Mouse (Mus musculus): ENCODE measurements at regions not wholly inside any gene's neighbourhood (a gene's known extent, or its start where the extent isn't known, plus 50 kb on each side); places are given as distances from the start of the nearest gene placed in this dataset.

- Histone ChIP-seq H3K27me3 (ENCODE audit: control insufficient read depth, insufficient read depth, low read depth, low read length) (no peaks in the 10 kb centered on the region), H3K9ac (ENCODE audit: low read depth, low read length) (no peak overlapping the region), H3K4me2 (ENCODE audit: low read depth, low read length) (no peak overlapping the region), H3K9me3 (replicated peaks; ENCODE audit: control insufficient read depth, low read length) (no peaks in the 10 kb centered on the region), H3K36me3 (ENCODE audit: control insufficient read depth, insufficient read depth) (no peaks in the 10 kb centered on the region), H3K27ac (ENCODE audit: low read length) (no peak overlapping the region), H3K4me1 (ENCODE audit: control insufficient read depth, low read depth, low read length) (no peaks in the 10 kb centered on the region), H3K4me3 (ENCODE audit: low read depth, low read length) (no peak overlapping the region)
- 71% methylated on average over 5 of the region's 5 CpGs for WGBS (ENCODE audit: insufficient replicate concordance)
- ATAC-seq (ENCODE audit: low read depth) = no peak
Measured at GRCm38 (mm10) chr12:106702958-106703357, 692.9 kb downstream of the Vrk1 start.

- WGBS (ENCODE audit: insufficient replicate concordance) = 59% methylated on average over 9 of the region's 9 CpGs
- ATAC-seq (ENCODE audit: low read depth) = no peak
Measured at GRCm38 (mm10) chr12:106721271-106722009, 711.4 kb downstream of the Vrk1 start.

GRCm38 (mm10) chr12:106722010-106722362, 712.0 kb downstream of the Vrk1 start:
- WGBS (ENCODE audit: insufficient replicate concordance) = 36% methylated on average over 2 of the region's 2 CpGs
- no peak overlapping the region for H3K27ac ChIP-seq (ENCODE audit: low read length)
- H3K4me2 ChIP-seq (ENCODE audit: low read depth, low read length) = no peak overlapping the region

More at GRCm38 (mm10) chr12:106721271-106722009, 711.4 kb downstream of the Vrk1 start:
- H3K27me3 ChIP-seq (ENCODE audit: control insufficient read depth, insufficient read depth, low read depth, low read length) = no peaks in the 10 kb centered on the region
- H3K9ac ChIP-seq (ENCODE audit: low read depth, low read length) = no peak overlapping the region
- no peaks in the 10 kb centered on the region for H3K9me3 ChIP-seq (replicated peaks; ENCODE audit: control insufficient read depth, low read length)
- no peak overlapping the region for H3K27ac ChIP-seq (ENCODE audit: low read length)
- no peaks in the 10 kb centered on the region for H3K4me1 ChIP-seq (ENCODE audit: control insufficient read depth, low read depth, low read length)
- H3K36me3 ChIP-seq (ENCODE audit: control insufficient read depth, insufficient read depth) = no peaks in the 10 kb centered on the region
- H3K4me2 ChIP-seq (ENCODE audit: low read depth, low read length) = no peak overlapping the region
- H3K4me3 ChIP-seq (ENCODE audit: low read depth, low read length) = no peak overlapping the region

GRCm38 (mm10) chr12:106722761-106723160, 712.7 kb downstream of the Vrk1 start:
- H3K27ac ChIP-seq (ENCODE audit: low read length) = no peak overlapping the region
- no peaks in the 10 kb centered on the region for H3K36me3 ChIP-seq (ENCODE audit: control insufficient read depth, insufficient read depth)
- no peaks in the 10 kb centered on the region for H3K9me3 ChIP-seq (replicated peaks; ENCODE audit: control insufficient read depth, low read length)
- H3K27me3 ChIP-seq (ENCODE audit: control insufficient read depth, insufficient read depth, low read depth, low read length) = no peaks in the 10 kb centered on the region
- no peak overlapping the region for H3K4me3 ChIP-seq (ENCODE audit: low read depth, low read length)
- WGBS (ENCODE audit: insufficient replicate concordance) = 77% methylated on average over 4 of the region's 4 CpGs
- no peaks in the 10 kb centered on the region for H3K4me1 ChIP-seq (ENCODE audit: control insufficient read depth, low read depth, low read length)
- H3K4me2 ChIP-seq (ENCODE audit: low read depth, low read length) = no peak overlapping the region
- ATAC-seq (ENCODE audit: low read depth) = no peak
- no peak overlapping the region for H3K9ac ChIP-seq (ENCODE audit: low read depth, low read length)

More at GRCm38 (mm10) chr12:106722010-106722362, 712.0 kb downstream of the Vrk1 start:
- no peak for ATAC-seq (ENCODE audit: low read depth)
- Histone ChIP-seq H3K4me3 (ENCODE audit: low read depth, low read length) (no peak overlapping the region), H3K9ac (ENCODE audit: low read depth, low read length) (no peak overlapping the region), H3K27me3 (ENCODE audit: control insufficient read depth, insufficient read depth, low read depth, low read length) (no peaks in the 10 kb centered on the region), H3K36me3 (ENCODE audit: control insufficient read depth, insufficient read depth) (no peaks in the 10 kb centered on the region), H3K4me1 (ENCODE audit: control insufficient read depth, low read depth, low read length) (no peaks in the 10 kb centered on the region), H3K9me3 (replicated peaks; ENCODE audit: control insufficient read depth, low read length) (no peaks in the 10 kb centered on the region)

- H3K4me1 ChIP-seq (ENCODE audit: control insufficient read depth, low read depth, low read length) = no peaks in the 10 kb centered on the region
- no peaks in the 10 kb centered on the region for H3K36me3 ChIP-seq (ENCODE audit: control insufficient read depth, insufficient read depth)
- no peak overlapping the region for H3K4me2 ChIP-seq (ENCODE audit: low read depth, low read length)
- no peak overlapping the region for H3K4me3 ChIP-seq (ENCODE audit: low read depth, low read length)
- no peak for ATAC-seq (ENCODE audit: low read depth)
- no peak overlapping the region for H3K9ac ChIP-seq (ENCODE audit: low read depth, low read length)
- 78% methylated on average over 8 of the region's 8 CpGs for WGBS (ENCODE audit: insufficient replicate concordance)
- H3K27me3 ChIP-seq (ENCODE audit: control insufficient read depth, insufficient read depth, low read depth, low read length) = no peaks in the 10 kb centered on the region
- no peaks in the 10 kb centered on the region; the same call in 1 of the 2 replicates for H3K9me3 ChIP-seq (replicated peaks; ENCODE audit: control insufficient read depth, low read length)
- H3K27ac ChIP-seq (ENCODE audit: low read length) = no peak overlapping the region
Measured at GRCm38 (mm10) chr12:106726920-106727319, 716.9 kb downstream of the Vrk1 start.

GRCm38 (mm10) chr12:106727486-106727885, 717.5 kb downstream of the Vrk1 start:
- Histone ChIP-seq H3K27me3 (ENCODE audit: control insufficient read depth, insufficient read depth, low read depth, low read length) (no peaks in the 10 kb centered on the region), H3K27ac (ENCODE audit: low read length) (no peak overlapping the region), H3K9ac (ENCODE audit: low read depth, low read length) (no peak overlapping the region), H3K4me3 (ENCODE audit: low read depth, low read length) (no peak overlapping the region), H3K9me3 (replicated peaks; ENCODE audit: control insufficient read depth, low read length) (no peaks in the 10 kb centered on the region; the same call in 1 of the 2 replicates), H3K36me3 (ENCODE audit: control insufficient read depth, insufficient read depth) (no peaks in the 10 kb centered on the region), H3K4me1 (ENCODE audit: control insufficient read depth, low read depth, low read length) (no peaks in the 10 kb centered on the region), H3K4me2 (ENCODE audit: low read depth, low read length) (no peak overlapping the region)
- 52% methylated on average over 3 of the region's 3 CpGs for WGBS (ENCODE audit: insufficient replicate concordance)
- ATAC-seq (ENCODE audit: low read depth) = no peak

- no peak overlapping the region for H3K4me2 ChIP-seq (ENCODE audit: low read depth, low read length)
- no peak overlapping the region for H3K27ac ChIP-seq (ENCODE audit: low read length)
- H3K9me3 ChIP-seq (replicated peaks; ENCODE audit: control insufficient read depth, low read length) = no peaks in the 10 kb centered on the region; the same call in 1 of the 2 replicates
- no peaks in the 10 kb centered on the region for H3K4me1 ChIP-seq (ENCODE audit: control insufficient read depth, low read depth, low read length)
- no peaks in the 10 kb centered on the region for H3K36me3 ChIP-seq (ENCODE audit: control insufficient read depth, insufficient read depth)
- WGBS (ENCODE audit: insufficient replicate concordance) = 57% methylated on average over 5 of the region's 5 CpGs
- H3K9ac ChIP-seq (ENCODE audit: low read depth, low read length) = no peak overlapping the region
- ATAC-seq (ENCODE audit: low read depth) = no peak
- no peaks in the 10 kb centered on the region for H3K27me3 ChIP-seq (ENCODE audit: control insufficient read depth, insufficient read depth, low read depth, low read length)
- no peak overlapping the region for H3K4me3 ChIP-seq (ENCODE audit: low read depth, low read length)
Measured at GRCm38 (mm10) chr12:106729686-106730085, 719.7 kb downstream of the Vrk1 start.

- H3K4me3 ChIP-seq (ENCODE audit: low read depth, low read length) = no peak overlapping the region
- no peak overlapping the region for H3K9ac ChIP-seq (ENCODE audit: low read depth, low read length)
- no peak overlapping the region for H3K27ac ChIP-seq (ENCODE audit: low read length)
- 58% methylated on average over 16 of the region's 16 CpGs for WGBS (ENCODE audit: insufficient replicate concordance)
- H3K4me1 ChIP-seq (ENCODE audit: control insufficient read depth, low read depth, low read length) = no peaks in the 10 kb centered on the region
- no peaks in the 10 kb centered on the region; the same call in 1 of the 2 replicates for H3K9me3 ChIP-seq (replicated peaks; ENCODE audit: control insufficient read depth, low read length)
- no peaks in the 10 kb centered on the region for H3K36me3 ChIP-seq (ENCODE audit: control insufficient read depth, insufficient read depth)
- H3K27me3 ChIP-seq (ENCODE audit: control insufficient read depth, insufficient read depth, low read depth, low read length) = no peaks in the 10 kb centered on the region
- H3K4me2 ChIP-seq (ENCODE audit: low read depth, low read length) = no peak overlapping the region
- ATAC-seq (ENCODE audit: low read depth) = no peak
Measured at GRCm38 (mm10) chr12:106732108-106732857, 722.3 kb downstream of the Vrk1 start.

GRCm38 (mm10) chr12:106748765-106749164, 738.7 kb downstream of the Vrk1 start:
- Histone ChIP-seq H3K9me3 (replicated peaks; ENCODE audit: control insufficient read depth, low read length) (no peaks in the 10 kb centered on the region), H3K4me2 (ENCODE audit: low read depth, low read length) (no peak overlapping the region), H3K27me3 (ENCODE audit: control insufficient read depth, insufficient read depth, low read depth, low read length) (no peaks in the 10 kb centered on the region), H3K4me1 (ENCODE audit: control insufficient read depth, low read depth, low read length) (no peaks in the 10 kb centered on the region), H3K36me3 (ENCODE audit: control insufficient read depth, insufficient read depth) (no peaks in the 10 kb centered on the region), H3K9ac (ENCODE audit: low read depth, low read length) (no peak overlapping the region), H3K4me3 (ENCODE audit: low read depth, low read length) (no peak overlapping the region), H3K27ac (ENCODE audit: low read length) (no peak overlapping the region)
- no peak for ATAC-seq (ENCODE audit: low read depth)
- WGBS (ENCODE audit: insufficient replicate concordance) = 69% methylated on average over 8 of the region's 8 CpGs

All from liver, embryonic 16.5 days (tissue).